Mouse (Mus musculus) thymus, adult 2 months (tissue): ENCODE measurements at regions not wholly inside any gene's neighbourhood (a gene's known extent, or its start where the extent isn't known, plus 50 kb on each side); places are given as distances from the start of the nearest gene placed in this dataset.

Source experiments
- CTCF ChIP-seq: fragments of 200-500 bp; IDR thresholded peaks from 2 replicates; pipeline ENCODE4 v1.5.1; 2012; ENCODE audit warnings: mild to moderate bottlenecking, control low read depth, low read length, moderate library complexity, borderline replicate concordance; ENCODE audit not compliant: control insufficient read depth, poor library complexity, insufficient read depth; ENCODE audit errors: extremely low read depth
- POLR2A ChIP-seq: fragments of 200-500 bp; IDR thresholded peaks from 2 replicates; pipeline ENCODE4 v1.6.1; 2012; ENCODE audit warnings: mild to moderate bottlenecking, low read length, control low read depth, moderate library complexity; ENCODE audit not compliant: control insufficient read depth, poor library complexity, insufficient read depth; ENCODE audit errors: extremely low read depth

- no peak for TF ChIP-seq CTCF
- no peak for TF ChIP-seq POLR2A
Measured at GRCm38 (mm10) chr10:96981516-96981869, 364.7 kb downstream of the Btg1 start.
